Comparison of ENCODE assay signal across 8 mouse cellular contexts in the genomic region with DNA sequence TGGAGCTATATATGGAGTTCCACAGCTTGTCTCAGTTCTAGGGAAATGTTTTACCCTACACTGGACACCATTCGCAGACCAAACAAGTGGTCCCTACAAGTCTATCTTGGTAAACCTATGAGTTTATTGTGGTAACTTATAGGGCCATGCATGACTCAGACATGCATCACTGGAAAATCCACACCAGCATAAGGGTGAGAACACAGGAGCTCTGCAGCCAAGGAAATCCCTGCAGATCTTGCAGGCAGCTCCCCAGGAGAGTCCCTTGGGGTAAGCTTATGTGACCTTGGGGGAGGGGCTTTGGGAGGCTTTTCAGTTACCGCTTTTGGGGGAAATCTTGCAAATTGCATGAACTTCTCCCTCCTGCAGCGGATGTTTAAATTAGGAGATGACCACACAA.
"Had no signal": no experiment of that assay in that cellular context is flagged by ENCODE, and none has a peak within 500 bp of the region (broad histone marks: within the 10 kb centered on the region; RNA-seq: fewer than 3 reads in every experiment).

No protein-coding gene starts in this region.

- DNase-seq: layer of hippocampus, adult 9-11 months; lung, adult 18-20 months; midbrain, embryonic 14.5 days; retina, postnatal 1 day; right cerebral cortex, postnatal 4 days; spleen, adult 18-20 months; thymus, adult 18-20 months; thymus, postnatal 14 days had no signal
